Mouse (Mus musculus) central nervous system, embryonic 11.5 days (tissue): ENCODE data around the gene Myo9b. TPM values are rescaled to one million over a fixed set of nuclear protein-coding genes. Genes with fewer than 3 reads are reported as not detected.

Experiments used
- polyA plus RNA-seq: library from polyadenylated mRNA; depleted of rRNA; stranded (reverse); fragments of >200 nt; gene quantifications from 2 replicates; pipeline ENCODE4 v1.2.3, GENCODE M21; 2012; rRNA removed

Gene Myo9b
- polyA plus RNA-seq = 33.5 and 37.4 TPM in 2 replicates

GRCm38 (mm10) chr8:71272286-71273150 lies at the start of gene Myo9b, which contains the start of gene Haus8:
Gene Myo9b, plus strand, starts transcription at chr8:71272714.
Gene Haus8, minus strand, starts transcription at chr8:71272934.

GRCm38 (mm10) chr8:71366771-71367528 lies 94.4 kb downstream of the Myo9b start, which contains the start of gene Use1:
Gene Use1, plus strand, starts transcription at chr8:71366848.

GRCm38 (mm10) chr8:71371236-71371848 lies 98.8 kb downstream of the Myo9b start, which contains the start of gene Ocel1:
Gene Ocel1, plus strand, starts transcription at chr8:71371298.

GRCm38 (mm10) chr8:71381421-71381970 lies 109.0 kb downstream of the Myo9b start, which contains the start of gene Nr2f6:
Gene Nr2f6, minus strand, starts transcription at chr8:71381960.

GRCm38 (mm10) chr8:71395629-71396028 lies 123.1 kb downstream of the Myo9b start, which contains the start of gene Ushbp1:
Gene Ushbp1, minus strand, starts transcription at chr8:71395802.

GRCm38 (mm10) chr8:71396639-71397305 lies 124.3 kb downstream of the Myo9b start, which contains the start of gene Babam1:
Gene Babam1, plus strand, starts transcription at chr8:71396861.

GRCm38 (mm10) chr8:71405401-71406098 lies 133.0 kb downstream of the Myo9b start, which contains the start of gene Ankle1:
Gene Ankle1, plus strand, starts transcription at chr8:71406010.

Other genes with a start within 250 kb of the Myo9b start
- 40.0 and 52.5 TPM in 2 replicates for gene Haus8, start 220 bp downstream of the Myo9b start, polyA plus RNA-seq
- gene Use1, start 94.1 kb downstream of the Myo9b start, polyA plus RNA-seq = 132 and 143 TPM in 2 replicates
- gene Ocel1, start 98.6 kb downstream of the Myo9b start, polyA plus RNA-seq = 1.9 and 2.5 TPM in 2 replicates
- 71.4 and 73.9 TPM in 2 replicates for gene Nr2f6, start 109.2 kb downstream of the Myo9b start, polyA plus RNA-seq
- 7.8 and 7.9 TPM in 2 replicates for gene Ushbp1, start 123.1 kb downstream of the Myo9b start, polyA plus RNA-seq
- gene Babam1, start 124.1 kb downstream of the Myo9b start, polyA plus RNA-seq = 128 and 175 TPM in 2 replicates
- gene Ankle1, start 133.3 kb downstream of the Myo9b start, polyA plus RNA-seq = 46.1 and 53.5 TPM in 2 replicates
- 63.1 and 67.7 TPM in 2 replicates for gene Abhd8, start 190.9 kb downstream of the Myo9b start, polyA plus RNA-seq
- 82.2 and 83.9 TPM in 2 replicates for gene Mrpl34, start 192.2 kb downstream of the Myo9b start, polyA plus RNA-seq
- gene Dda1, start 196.5 kb downstream of the Myo9b start, polyA plus RNA-seq = 70.7 and 98.5 TPM in 2 replicates
- gene Ano8, start 213.2 kb downstream of the Myo9b start, polyA plus RNA-seq = 64.5 and 107 TPM in 2 replicates
- gene Gtpbp3, start 215.4 kb downstream of the Myo9b start, polyA plus RNA-seq = 30.7 and 37.4 TPM in 2 replicates
- 29.5 and 39.7 TPM in 2 replicates for gene Plvap, start 239.0 kb downstream of the Myo9b start, polyA plus RNA-seq